In genomic region chr7:70346010-70346536, GRCm38 (mm10) we compare ENCODE assay signal across 8 mouse cellular contexts. TPM values are rescaled to one million over a fixed set of nuclear protein-coding genes. Genes with fewer than 3 reads are reported as not detected.
A peak's percentile ranks its signal among the peaks of the same experiment; 100 is the strongest.
DNase-seq lines count a peak whose midpoint lies in the region; ATAC-seq and TF ChIP-seq lines count a peak whose summit lies in the region.

No protein-coding gene starts in this region.

- H3K9me3 ChIP-seq in heart, embryonic 10.5 days = no peaks in the 10 kb centered on the region
- H3K9me3 ChIP-seq in liver, embryonic 16.5 days (replicated peaks; ENCODE audit: control insufficient read depth, low read length) = no peaks in the 10 kb centered on the region
- no peaks in the 10 kb centered on the region for H3K9me3 ChIP-seq in neural tube, embryonic 14.5 days (ENCODE audit: control insufficient read depth, low read length)

- H3K4me1 ChIP-seq in heart, embryonic 10.5 days = peaks cover 44% of the 10 kb centered on the region
- H3K4me1 ChIP-seq in kidney, adult 2 months (ENCODE audit: control insufficient read depth, insufficient read depth, low read length) = peaks cover 13% of the 10 kb centered on the region; the same call in 1 of the 2 replicates
- no peaks in the 10 kb centered on the region for H3K4me1 ChIP-seq in liver, embryonic 16.5 days (ENCODE audit: control insufficient read depth, low read depth, low read length)
- peaks cover 43% of the 10 kb centered on the region for H3K4me1 ChIP-seq in neural tube, embryonic 14.5 days (ENCODE audit: control insufficient read depth, insufficient read depth, low read length)

- H3K4me2 ChIP-seq in liver, embryonic 16.5 days (ENCODE audit: low read depth, low read length) = peak overlapping the region; percentile 64
- H3K4me2 ChIP-seq in neural tube, embryonic 14.5 days (ENCODE audit: low read depth, low read length) = peak overlapping the region; percentile 71

- peak overlapping the region; percentile 76 for H3K27ac ChIP-seq in heart, embryonic 10.5 days
- H3K27ac ChIP-seq in kidney, adult 2 months (ENCODE audit: insufficient read depth, low read depth, low read length) = peak overlapping the region; percentile 93
- no peak overlapping the region for H3K27ac ChIP-seq in liver, embryonic 16.5 days (ENCODE audit: low read length)
- peak overlapping the region; percentile 41; the same call in 1 of the 2 replicates for H3K27ac ChIP-seq in neural tube, embryonic 14.5 days (ENCODE audit: low read depth, low read length)

- no peak overlapping the region for H3K9ac ChIP-seq in liver, embryonic 16.5 days (ENCODE audit: low read depth, low read length)
- H3K9ac ChIP-seq in neural tube, embryonic 14.5 days (replicated peaks; ENCODE audit: low read depth, low read length) = peak overlapping the region; percentile 39

- peak; percentile 57 for TF ChIP-seq CTCF in kidney, adult 2 months (conservative IDR thresholded peaks at IDR 0.05; ENCODE audit: insufficient read depth, insufficient read length, low read depth, low read length)

- peaks cover 86% of the 10 kb centered on the region for H3K27me3 ChIP-seq in heart, embryonic 10.5 days (ENCODE audit: insufficient read depth, poor library complexity, severe bottlenecking)
- no peaks in the 10 kb centered on the region for H3K27me3 ChIP-seq in kidney, adult 2 months (replicated peaks; ENCODE audit: control insufficient read depth, insufficient read depth, low read length)
- H3K27me3 ChIP-seq in liver, embryonic 16.5 days (ENCODE audit: control insufficient read depth, insufficient read depth, low read depth, low read length) = peaks cover 51% of the 10 kb centered on the region
- H3K27me3 ChIP-seq in neural tube, embryonic 14.5 days (ENCODE audit: control insufficient read depth, insufficient read depth, low read length) = peaks cover 11% of the 10 kb centered on the region

- ATAC-seq in liver, embryonic 16.5 days (ENCODE audit: low read depth) = peak; percentile 59
- ATAC-seq in neural tube, embryonic 14.5 days (ENCODE audit: low read depth) = peak; percentile 73; the same call in 1 of the 2 replicates
- ATAC-seq in erythroid progenitor cell, adult 5-6 weeks (replicated peaks; ENCODE audit: low FRiP score, poor library complexity, severe bottlenecking) = no peak

- no peaks in the 10 kb centered on the region for H3K36me3 ChIP-seq in heart, embryonic 10.5 days
- no peaks in the 10 kb centered on the region for H3K36me3 ChIP-seq in kidney, adult 2 months (ENCODE audit: control insufficient read depth, insufficient read depth, low read length)
- no peaks in the 10 kb centered on the region for H3K36me3 ChIP-seq in liver, embryonic 16.5 days (ENCODE audit: control insufficient read depth, insufficient read depth)
- H3K36me3 ChIP-seq in neural tube, embryonic 14.5 days (ENCODE audit: control insufficient read depth, insufficient read depth, low read length) = no peaks in the 10 kb centered on the region

- intact Hi-C loops in left cerebral cortex, postnatal 14 days (cut with DNase I) = loop anchor here (5.0 kb wide), 2 partner anchors 1066 to 1521 kb away; no protein-coding TSS in a partner anchor

- no peak for TF ChIP-seq POLR2A in kidney, adult 2 months (IDR thresholded peaks at IDR 0.05; ENCODE audit: low read depth, low read length)

- peak overlapping the region; percentile 57 for H3K4me3 ChIP-seq in heart, embryonic 10.5 days
- H3K4me3 ChIP-seq in kidney, adult 2 months (ENCODE audit: insufficient read depth, low read depth, low read length) = peak overlapping the region; percentile 59
- H3K4me3 ChIP-seq in liver, embryonic 16.5 days (ENCODE audit: low read depth, low read length) = peak overlapping the region; percentile 42
- H3K4me3 ChIP-seq in neural tube, embryonic 14.5 days (ENCODE audit: low read depth, low read length) = peak overlapping the region; percentile 32

- WGBS in heart, embryonic 10.5 days = 1% methylated on average over 35 of the region's 35 CpGs
- 1% methylated on average over 35 of the region's 35 CpGs for WGBS in kidney, adult 2 months
- under 1% methylated on average over 35 of the region's 35 CpGs for WGBS in liver, embryonic 16.5 days (ENCODE audit: insufficient replicate concordance)
- WGBS in neural tube, embryonic 14.5 days = under 1% methylated on average over 35 of the region's 35 CpGs

- peak; percentile 37 to 48 for DNase-seq in left cerebral cortex, postnatal 14 days (ENCODE audit: low spot score in 2 of 2)
- no peak for DNase-seq in left cerebral cortex, adult 8-10 months (ENCODE audit: low spot score in 2 of 2)
- DNase-seq in embryo, embryonic 9.5 days (ENCODE audit: extremely low spot score) = peak; percentile 87
- DNase-seq in heart, embryonic 10.5 days (ENCODE audit: low spot score) = peak; percentile 82
- DNase-seq in kidney, adult 2 months = peak; percentile 94

RNA-seq across cellular contexts. Expression of gene Nr2f2, which starts 20.5 kb away (rescaled TPM):
- total RNA-seq in left cerebral cortex, postnatal 14 days (2021) = 10 to 100 TPM; 36.7 to 46.6 TPM
- total RNA-seq in left cerebral cortex, adult 8-10 months (2022) = 10 to 100 TPM; 20.1 to 32.6 (median 27.2) TPM
- polyA plus RNA-seq in heart, embryonic 10.5 days (2016; fragmentation: Nextera tagmentation; extraction: Ambion mirVana) = 16.2 and 48.0 TPM in 2 replicates
- 193 and 288 TPM in 2 replicates for polyA plus RNA-seq in kidney, adult 2 months (2012; rRNA removed)
- polyA plus RNA-seq in liver, embryonic 16.5 days (2015; fragmentation: Nextera tagmentation; extraction: Ambion mirVana) = 6.2 and 6.7 TPM in 2 replicates
- 72.9 and 89.2 TPM in 2 replicates for polyA plus RNA-seq in neural tube, embryonic 14.5 days (2014; fragmentation: Nextera tagmentation; extraction: Ambion mirVana)
- not detected in 2 replicates for total RNA-seq in erythroid progenitor cell, adult 5-6 weeks (2015; ENCODE audit: low replicate concordance)
- not detected in 2 replicates for total RNA-seq in erythroid progenitor cell, adult 5-6 weeks (2017; ENCODE audit: low replicate concordance)

Comparison
In these comparisons a context has a peak if more than half of its experiments do, and no peak if none do; other contexts are left out.
1. DNase-seq: peak in left cerebral cortex, postnatal 14 days (2 of 2), embryo, embryonic 9.5 days (single experiment), heart, embryonic 10.5 days (single experiment) and kidney, adult 2 months (single experiment); none in left cerebral cortex, adult 8-10 months (0 of 2).
2. Peak in every context shown above with its lines, with median percentiles within 50 percentile points of each other: H3K4me3 ChIP-seq.